Mouse (Mus musculus) retina, postnatal 1 day (tissue): ENCODE measurements at regions not wholly inside any gene's neighbourhood (a gene's known extent, or its start where the extent isn't known, plus 50 kb on each side); places are given as distances from the start of the nearest gene placed in this dataset.

Experiments
- DNase-seq: peaks from one replicate; pipeline ENCODE4 v3.0.0-alpha.2; 2012

DNA sequence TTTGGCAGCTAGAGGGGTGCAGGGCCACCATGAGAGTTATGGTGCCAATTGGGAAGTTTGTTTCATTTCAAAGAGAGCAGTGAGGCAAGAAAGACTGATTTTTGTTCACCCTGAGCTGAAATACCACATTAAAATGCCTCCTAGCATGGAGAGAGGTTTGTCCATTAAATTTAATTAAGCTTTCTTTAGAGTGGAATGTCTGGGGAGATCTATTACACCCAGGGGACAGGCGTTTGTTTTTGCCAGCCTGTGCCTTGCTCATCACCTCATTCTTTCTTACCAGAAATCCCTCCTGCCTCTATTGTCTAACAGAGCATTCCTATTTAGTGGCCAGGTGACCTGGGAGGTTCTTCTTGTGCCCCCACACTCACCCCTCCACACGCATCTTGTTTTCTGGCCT is 55.2 kb upstream of the Rcn1 start:
- no peak for DNase-seq

GRCm38 (mm10) chr2:105454836-105455235 is 55.7 kb upstream of the Rcn1 start:
- no peak for DNase-seq

DNA sequence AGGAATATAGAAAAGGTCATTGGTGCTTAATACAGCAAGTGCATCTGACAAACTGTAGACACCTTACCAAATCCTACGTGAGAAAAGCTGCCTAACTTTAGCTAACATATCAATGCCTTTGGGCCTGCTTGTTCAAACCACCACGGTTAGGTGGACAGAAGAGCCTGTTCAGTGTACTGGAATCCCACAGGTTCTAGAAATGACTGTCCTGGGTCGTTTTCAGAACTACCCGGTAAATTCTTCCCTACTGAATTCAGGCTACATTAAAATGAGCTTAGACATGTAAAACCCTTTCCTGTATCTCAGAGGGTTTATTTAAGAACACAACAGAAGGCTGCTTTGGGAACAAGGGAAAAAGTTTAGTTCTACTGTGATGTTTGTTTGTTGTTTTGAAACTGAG is 59.5 kb upstream of the Rcn1 start:
- no peak for DNase-seq

DNA sequence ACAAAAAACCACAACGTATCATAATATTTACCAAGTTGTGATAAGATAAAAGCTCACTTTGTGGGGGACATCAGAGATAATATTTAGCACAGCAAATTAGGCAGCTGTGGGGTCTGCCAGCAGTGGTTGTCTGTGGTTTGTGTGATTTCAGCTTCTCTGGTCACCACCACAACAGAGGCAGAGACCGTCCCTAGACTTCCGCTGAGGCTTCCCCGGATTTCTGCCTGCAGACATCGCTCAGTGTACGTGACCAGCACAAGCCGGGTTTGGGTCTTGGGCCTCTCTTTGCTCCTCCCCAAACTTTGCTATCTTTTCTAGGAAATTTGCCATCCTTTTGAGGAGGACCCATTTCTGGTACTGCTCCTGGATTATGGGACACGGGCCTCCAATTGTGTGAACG is 60.4 kb upstream of the Rcn1 start:
- DNase-seq: no peak

- DNase-seq: no peak
Observed at GRCm38 (mm10) chr2:105465630-105466029, 66.5 kb upstream of the Rcn1 start.

DNA sequence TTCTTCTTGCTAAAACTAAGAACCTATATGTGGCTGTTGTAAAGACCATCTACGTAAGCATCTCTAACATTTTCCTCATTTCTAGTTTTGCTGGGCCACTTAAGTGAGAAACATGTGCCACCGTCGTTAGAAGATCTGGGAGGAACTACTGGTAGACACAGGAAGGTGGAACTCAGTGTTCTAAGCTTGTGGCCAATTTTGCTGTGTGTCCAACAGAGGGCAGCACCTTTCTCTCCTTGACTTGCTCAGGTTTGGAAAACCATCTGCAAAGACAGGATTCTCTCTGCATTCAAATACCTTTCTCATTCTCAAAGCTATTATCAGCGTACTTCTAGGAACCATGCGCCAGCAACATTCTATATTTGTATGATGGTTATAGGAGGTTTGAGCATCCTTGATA is 69.8 kb upstream of the Rcn1 start:
- DNase-seq: peak; percentile 79

GRCm38 (mm10) chr2:105476028-105476677 is 77.0 kb upstream of the Rcn1 start:
- no peak for DNase-seq

DNA sequence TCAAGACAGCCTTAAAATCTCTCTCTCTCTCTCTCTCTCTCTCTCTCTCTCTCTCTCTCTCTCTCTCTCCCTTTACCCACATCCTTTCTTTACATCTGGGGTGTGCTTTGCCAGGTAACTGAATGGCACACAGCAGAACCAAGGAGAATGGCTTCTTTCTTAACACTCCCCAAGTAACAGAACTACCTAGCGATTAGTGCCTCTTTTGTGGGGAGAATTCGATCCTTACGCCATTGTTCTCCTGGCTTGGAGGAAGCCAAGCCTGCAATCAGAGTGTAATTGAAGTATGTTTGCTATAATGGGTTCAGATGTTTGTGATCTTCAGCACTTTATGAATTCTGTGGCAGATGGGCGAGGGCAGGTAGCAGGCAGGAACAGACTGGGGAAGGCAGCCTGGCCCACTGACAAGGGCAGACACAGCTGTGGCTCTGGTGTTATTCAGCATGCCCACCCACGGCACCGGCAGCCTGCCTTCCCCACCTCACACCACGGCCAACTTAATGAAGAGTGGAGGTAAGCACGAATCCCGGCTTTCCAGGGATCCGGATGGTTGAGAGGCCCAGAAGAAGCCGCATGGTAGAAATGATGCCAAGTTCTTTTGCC is 83.0 kb upstream of the Rcn1 start:
- DNase-seq: no peak

- no peak for DNase-seq
Observed at GRCm38 (mm10) chr2:105484496-105484895, 85.4 kb upstream of the Rcn1 start.

- no peak for DNase-seq
Observed at GRCm38 (mm10) chr2:105485286-105485685, 86.2 kb upstream of the Rcn1 start.

- no peak for DNase-seq
Observed at GRCm38 (mm10) chr2:105495796-105496195, 96.7 kb upstream of the Rcn1 start.

DNA sequence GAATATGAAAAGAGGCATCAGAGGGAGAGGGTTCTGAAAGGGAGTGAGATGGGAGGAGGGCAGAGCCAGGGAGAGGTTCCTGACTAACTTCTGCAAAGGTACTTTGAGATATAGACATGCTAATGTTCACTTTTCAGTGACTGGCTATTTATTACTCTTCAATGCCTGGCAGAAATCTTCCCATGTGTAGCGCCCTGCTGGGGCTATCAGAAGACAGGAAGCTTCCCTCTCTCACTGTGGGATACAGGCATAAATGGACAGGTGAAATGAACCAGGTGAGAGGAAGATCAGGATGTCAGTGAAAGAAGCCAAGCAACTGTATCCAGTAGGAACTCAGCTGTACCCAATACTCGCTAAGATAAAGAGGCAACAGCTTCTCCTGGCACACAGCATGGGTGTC is 105.1 kb upstream of the Rcn1 start:
- DNase-seq: no peak

- peak; percentile 22 for DNase-seq
Observed at GRCm38 (mm10) chr2:105505554-105505953, 106.4 kb upstream of the Rcn1 start.

GRCm38 (mm10) chr2:105507160-105507559 is 108.0 kb upstream of the Rcn1 start:
- DNase-seq: no peak

- no peak for DNase-seq
Observed at GRCm38 (mm10) chr2:105510816-105511215, 111.7 kb upstream of the Rcn1 start.

- DNase-seq: peak; percentile 36
Observed at GRCm38 (mm10) chr2:105511690-105512089, 112.6 kb upstream of the Rcn1 start.

DNA sequence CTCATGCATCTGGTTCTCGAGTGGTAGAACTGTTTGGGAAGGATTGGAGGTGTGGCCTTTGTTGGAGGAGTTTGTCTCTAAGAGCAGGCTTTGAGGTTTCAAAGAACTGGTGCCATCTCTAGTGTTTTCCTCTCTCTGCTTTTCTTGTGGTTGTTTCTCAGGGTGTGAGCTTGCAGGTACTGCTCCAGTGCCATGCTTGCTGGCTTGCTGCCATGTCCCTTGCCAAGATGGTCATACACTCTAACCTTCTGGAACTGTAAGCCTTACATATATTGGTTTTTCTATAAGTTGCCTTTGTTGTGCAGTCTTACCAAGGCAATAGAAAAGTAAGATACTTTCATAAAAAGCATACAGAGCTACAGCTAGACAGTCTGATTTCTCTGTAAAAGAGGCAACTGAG is 115.1 kb upstream of the Rcn1 start:
- DNase-seq: no peak

- peak; percentile 62 for DNase-seq
Observed at GRCm38 (mm10) chr2:105514881-105515280, 115.8 kb upstream of the Rcn1 start.

DNA sequence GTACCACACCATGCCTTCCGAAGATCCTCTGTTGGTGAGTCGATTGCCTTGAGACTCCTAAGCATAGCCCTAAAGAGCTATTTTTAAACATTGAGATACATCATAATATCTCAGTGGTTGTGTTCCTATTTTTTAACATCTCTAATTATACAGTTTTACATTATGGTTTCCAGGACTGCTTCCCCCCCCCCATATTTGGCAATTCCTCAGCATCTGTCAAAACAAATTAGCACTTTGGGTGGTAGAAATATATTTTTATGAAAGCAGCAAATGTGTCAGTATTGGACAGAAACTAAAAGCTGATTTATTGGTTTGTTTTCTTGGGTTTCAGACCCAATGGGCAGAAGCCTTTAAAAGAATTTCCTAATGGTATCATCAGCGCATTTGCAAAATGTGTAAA is 116.2 kb upstream of the Rcn1 start:
- no peak for DNase-seq

- peak; percentile 86 for DNase-seq
Observed at GRCm38 (mm10) chr2:105516267-105517133, 117.4 kb upstream of the Rcn1 start.

DNA sequence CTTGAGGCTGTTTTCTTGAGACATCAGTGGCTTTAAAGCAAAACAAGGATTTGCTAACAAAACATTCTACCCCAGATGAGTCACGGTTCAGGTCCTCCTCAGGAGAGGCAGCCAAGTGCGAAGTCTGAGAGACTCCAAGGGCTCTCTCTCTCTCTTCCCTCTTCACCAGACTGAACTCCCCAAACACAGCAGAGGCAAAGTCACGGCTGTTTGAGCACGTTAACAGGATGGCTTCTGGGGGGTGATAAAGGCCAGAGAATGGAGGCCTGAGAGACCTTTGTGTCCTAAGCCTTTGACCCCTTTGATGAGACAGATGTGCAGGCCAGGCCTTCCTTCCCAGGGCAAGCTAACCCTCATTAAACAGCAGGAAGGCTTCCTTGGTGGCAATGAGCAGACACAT is 122.7 kb upstream of the Rcn1 start:
- peak; percentile 28 for DNase-seq

DNA sequence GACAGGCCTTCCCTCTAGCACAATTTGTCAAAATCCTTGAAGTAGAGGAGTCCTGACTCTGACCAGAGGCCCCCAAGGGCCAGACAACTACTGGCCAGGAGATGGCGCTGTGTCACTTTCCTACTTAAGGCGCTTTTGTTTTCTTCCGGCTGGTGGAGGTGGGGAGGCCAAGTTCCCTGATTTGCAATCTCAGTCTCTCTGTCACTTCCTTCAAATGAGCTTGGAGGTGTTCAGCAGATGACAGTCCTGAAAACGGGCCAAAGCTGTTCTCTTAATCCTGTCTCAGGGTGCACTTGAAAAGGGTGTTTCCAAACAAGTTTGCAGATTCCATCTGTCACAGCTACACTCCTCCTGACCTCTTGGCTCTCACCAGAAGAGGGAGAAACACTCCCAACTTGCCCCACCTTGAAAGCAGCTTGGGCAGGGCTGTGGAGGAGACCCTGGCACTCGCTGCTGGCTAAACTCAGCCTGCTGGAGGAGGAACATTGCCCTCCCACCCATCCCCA is 124.2 kb upstream of the Rcn1 start:
- DNase-seq: peak; percentile 87

- peak; percentile 33 for DNase-seq
Observed at GRCm38 (mm10) chr2:105525111-105525610, 126.0 kb upstream of the Rcn1 start.

DNA sequence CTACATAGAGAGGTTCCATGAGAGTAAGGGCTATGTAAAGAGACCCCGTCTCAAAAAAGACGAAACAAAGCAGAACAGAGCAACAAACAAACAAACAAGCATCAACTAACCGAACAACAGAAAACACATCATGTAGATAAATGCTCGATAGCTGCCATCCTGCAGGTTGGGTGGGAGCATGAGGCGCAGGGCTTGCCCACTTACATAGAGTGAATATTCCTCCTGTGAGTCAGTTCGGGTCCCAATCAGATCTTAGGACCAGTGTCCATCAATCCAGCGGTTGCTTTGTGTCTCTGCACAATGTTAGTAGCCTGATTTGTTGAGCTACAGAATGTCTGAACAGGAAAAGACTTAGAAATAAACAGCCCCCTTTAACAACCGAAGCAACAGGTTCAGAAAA is 129.4 kb upstream of the Rcn1 start:
- DNase-seq: no peak
